Mouse (Mus musculus) MEL (cell line): ENCODE measurements around the gene Cdh19. TPM values are rescaled to one million over a fixed set of nuclear protein-coding genes. Genes with fewer than 3 reads are reported as not detected.

Source experiments
- DNase-seq: peaks from one replicate; pipeline ENCODE4 v3.0.0; 2011; ENCODE audit warnings: low read depth, low spot score
- H3K27ac ChIP-seq: 2 replicates; pipeline ENCODE4 v1.5.1; 2012; ENCODE audit warnings: low read depth, mild to moderate bottlenecking, control low read depth, low read length, moderate library complexity; ENCODE audit not compliant: control insufficient read depth
- H3K27me3 ChIP-seq, 2 experiments: fragments of 150-350 bp in 1 of 2; sonication (generic) in 1 of 2; 2 replicates each; pipeline ENCODE4 v1.6.1; 2012; ENCODE audit warnings: low read length in 2 of 2, mild to moderate bottlenecking in 2 of 2, improper control_type of control experiment in 1 of 2, moderate library complexity in 1 of 2; ENCODE audit not compliant: insufficient read depth in 2 of 2, control insufficient read depth in 1 of 2
- H3K36me3 ChIP-seq, 2 experiments: 2 replicates each; pipeline ENCODE4 v1.6.1; 2012 to 2014; ENCODE audit warnings: low read length in 2 of 2, improper control_type of control experiment in 1 of 2, inconsistent platforms in 1 of 2, mild to moderate bottlenecking in 1 of 2; ENCODE audit not compliant: insufficient read depth in 2 of 2, control insufficient read depth in 1 of 2
- H3K4me1 ChIP-seq, 2 experiments: fragments of 150-350 bp in 1 of 2; sonication (generic) in 1 of 2; 2 replicates each; pipeline ENCODE4 v1.6.1; 2012; ENCODE audit warnings: low read length in 2 of 2, improper control_type of control experiment in 1 of 2, mild to moderate bottlenecking in 1 of 2; ENCODE audit not compliant: insufficient read depth in 2 of 2, control insufficient read depth in 1 of 2
- H3K4me3 ChIP-seq, 2 experiments: fragments of 150-350 bp in 1 of 2; sonication (generic) in 1 of 2; 2 replicates each; pipeline ENCODE4 v1.5.1; 2012; ENCODE audit warnings: low read depth in 2 of 2, low read length in 2 of 2, mild to moderate bottlenecking in 2 of 2, moderate library complexity in 2 of 2, control low read depth in 1 of 2, improper control_type of control experiment in 1 of 2; ENCODE audit not compliant: control insufficient read depth in 1 of 2, insufficient read depth in 1 of 2
- H3K79me2 ChIP-seq: 2 replicates; pipeline ENCODE4 v1.6.1; 2012; ENCODE audit warnings: mild to moderate bottlenecking, low read length, moderate library complexity; ENCODE audit not compliant: control insufficient read depth, poor library complexity, insufficient read depth
- H3K9ac ChIP-seq: 2 replicates; pipeline ENCODE4 v1.6.1; 2012; ENCODE audit warnings: low read depth, mild to moderate bottlenecking, control low read depth, low read length, moderate library complexity; ENCODE audit not compliant: control insufficient read depth, poor library complexity, severe bottlenecking
- H3K9me3 ChIP-seq: fragments of 150-350 bp; sonication (generic); replicated peaks from 2 replicates; pipeline ENCODE4 v1.6.1; 2012; ENCODE audit warnings: mild to moderate bottlenecking, low read length, improper control_type of control experiment, moderate library complexity; ENCODE audit not compliant: insufficient read depth
- CHD1 ChIP-seq: IDR thresholded peaks from 2 replicates; pipeline ENCODE4 v1.6.1; 2012; ENCODE audit warnings: low read depth, mild to moderate bottlenecking, inconsistent platforms, low read length, improper control_type of control experiment
- CTCF ChIP-seq, 3 experiments: IDR thresholded peaks in 2 of 3; conservative IDR thresholded peaks in 1 of 3; 2 replicates each; pipeline ENCODE4 v1.5.1; 2011 to 2012; ENCODE audit warnings: low read length in 3 of 3, low read depth in 2 of 3, mild to moderate bottlenecking in 2 of 3, improper control_type of control experiment in 1 of 3, inconsistent platforms in 1 of 3, mixed read lengths in 1 of 3, moderate library complexity in 1 of 3; ENCODE audit not compliant: control insufficient read depth in 1 of 3, insufficient read depth in 1 of 3, poor library complexity in 1 of 3, severe bottlenecking in 1 of 3
- E2F4 ChIP-seq: IDR thresholded peaks from 2 replicates; pipeline ENCODE4 v1.6.1; 2011; ENCODE audit warnings: low read depth, low read length, improper control_type of control experiment, borderline replicate concordance
- EP300 ChIP-seq, 2 experiments: IDR thresholded peaks; 2 replicates each; pipeline ENCODE4 v1.6.1; 2011; ENCODE audit warnings: improper control_type of control experiment in 2 of 2, low read length in 2 of 2, low read depth in 1 of 2, mild to moderate bottlenecking in 1 of 2
- ETS1 ChIP-seq: IDR thresholded peaks from 2 replicates; pipeline ENCODE4 v1.6.1; 2012; ENCODE audit warnings: low read depth, mild to moderate bottlenecking, inconsistent platforms, low read length, improper control_type of control experiment, moderate library complexity
- GABPA ChIP-seq: IDR thresholded peaks from 2 replicates; pipeline ENCODE4 v1.6.1; 2012; ENCODE audit warnings: low read depth, mild to moderate bottlenecking, inconsistent platforms, low read length, improper control_type of control experiment, moderate library complexity
- GATA1 ChIP-seq: IDR thresholded peaks from 2 replicates; pipeline ENCODE4 v1.6.1; 2011; ENCODE audit warnings: low read depth, low read length, improper control_type of control experiment
- KAT2A ChIP-seq: conservative IDR thresholded peaks from 2 replicates; pipeline ENCODE4 v1.6.1; 2012; ENCODE audit warnings: low read depth, low read length, improper control_type of control experiment, inconsistent platforms
- MEF2A ChIP-seq: IDR thresholded peaks from 2 replicates; pipeline ENCODE4 v1.6.1; 2014; ENCODE audit warnings: low read depth, mild to moderate bottlenecking, inconsistent platforms, low read length, improper control_type of control experiment; ENCODE audit not compliant: poor library complexity, insufficient replicate concordance, severe bottlenecking; ENCODE audit errors: extremely low read depth
- MXI1 ChIP-seq: IDR thresholded peaks from 2 replicates; pipeline ENCODE4 v1.6.1; 2011; ENCODE audit warnings: mild to moderate bottlenecking, low read depth, low read length, improper control_type of control experiment
- MYB ChIP-seq: IDR thresholded peaks from 2 replicates; pipeline ENCODE4 v1.6.1; 2011; ENCODE audit warnings: mild to moderate bottlenecking, low read depth, low read length, improper control_type of control experiment
- MYC ChIP-seq: IDR thresholded peaks from 2 replicates; pipeline ENCODE4 v1.6.1; 2011; ENCODE audit warnings: low read depth, mild to moderate bottlenecking, low read length, improper control_type of control experiment, moderate library complexity
- NRF1 ChIP-seq: IDR thresholded peaks from 2 replicates; pipeline ENCODE4 v1.6.1; 2014; ENCODE audit warnings: low read depth, mild to moderate bottlenecking, inconsistent platforms, low read length, improper control_type of control experiment, moderate library complexity; ENCODE audit not compliant: poor library complexity, insufficient read depth, severe bottlenecking
- POLR2AphosphoS2 ChIP-seq: IDR thresholded peaks from 2 replicates; pipeline ENCODE4 v1.6.1; 2011; ENCODE audit warnings: low read length, improper control_type of control experiment
- RAD21 ChIP-seq: IDR thresholded peaks from 2 replicates; pipeline ENCODE4 v1.6.1; 2011; ENCODE audit warnings: mild to moderate bottlenecking, low read depth, low read length, improper control_type of control experiment
- RCOR1 ChIP-seq: IDR thresholded peaks from 2 replicates; pipeline ENCODE4 v1.6.1; 2012; ENCODE audit warnings: low read depth, mild to moderate bottlenecking, inconsistent platforms, low read length, improper control_type of control experiment
- SIN3A ChIP-seq: IDR thresholded peaks from 2 replicates; pipeline ENCODE4 v1.6.1; 2012; ENCODE audit warnings: low read length, improper control_type of control experiment, inconsistent platforms
- SMC3 ChIP-seq: IDR thresholded peaks from 2 replicates; pipeline ENCODE4 v1.6.1; 2011; ENCODE audit warnings: low read depth, low read length, improper control_type of control experiment
- TAL1 ChIP-seq: IDR thresholded peaks from 2 replicates; pipeline ENCODE4 v1.6.1; 2012; ENCODE audit warnings: mild to moderate bottlenecking, inconsistent platforms, low read length, moderate library complexity, mixed read lengths
- UBTF ChIP-seq: IDR thresholded peaks from 2 replicates; pipeline ENCODE4 v1.6.1; 2012; ENCODE audit warnings: low read depth, mild to moderate bottlenecking, inconsistent platforms, low read length, improper control_type of control experiment, moderate library complexity, borderline replicate concordance; ENCODE audit not compliant: insufficient read depth
- USF1 ChIP-seq: IDR thresholded peaks from 2 replicates; pipeline ENCODE4 v1.6.1; 2014; ENCODE audit warnings: low read depth, mild to moderate bottlenecking, inconsistent platforms, low read length, improper control_type of control experiment, moderate library complexity
- USF2 ChIP-seq, 2 experiments: IDR thresholded peaks; 2 replicates each; pipeline ENCODE4 v1.6.1; 2011 to 2012; ENCODE audit warnings: improper control_type of control experiment in 2 of 2, low read length in 2 of 2, borderline replicate concordance in 1 of 2, inconsistent platforms in 1 of 2, low read depth in 1 of 2, mild to moderate bottlenecking in 1 of 2; ENCODE audit not compliant: insufficient read depth in 1 of 2
- ZKSCAN1 ChIP-seq: IDR thresholded peaks from 2 replicates; pipeline ENCODE4 v1.6.1; 2012; ENCODE audit warnings: low read depth, mild to moderate bottlenecking, inconsistent platforms, low read length, improper control_type of control experiment, moderate library complexity
- ZMIZ1 ChIP-seq: IDR thresholded peaks from 2 replicates; pipeline ENCODE4 v1.6.1; 2012; ENCODE audit warnings: low read depth, mild to moderate bottlenecking, inconsistent platforms, low read length, improper control_type of control experiment, moderate library complexity
- polyA plus RNA-seq, 2 experiments: library from polyadenylated mRNA; stranded (reverse) in 1 of 2; unstranded in 1 of 2; fragments of >175 nt in 1 of 2; fragments of >200 nt in 1 of 2; gene quantifications; 2 replicates each; pipeline versions ENCODE4 v1.2.1 to v1.2.4; 2012; ENCODE audit warnings: low replicate concordance in 2 of 2, low read depth in 1 of 2; ENCODE audit not compliant: insufficient read length in 2 of 2, insufficient read depth in 1 of 2, missing spikeins in 1 of 2
- total RNA-seq: library from RNA; depleted of rRNA; stranded (reverse); fragments of 300-350 nt; gene quantifications from 2 replicates; pipeline ENCODE4 v1.2.3, GENCODE M21; 2012

The Cdh19 gene
- total and polyA plus RNA-seq, 3 experiments: not detected

DNA sequence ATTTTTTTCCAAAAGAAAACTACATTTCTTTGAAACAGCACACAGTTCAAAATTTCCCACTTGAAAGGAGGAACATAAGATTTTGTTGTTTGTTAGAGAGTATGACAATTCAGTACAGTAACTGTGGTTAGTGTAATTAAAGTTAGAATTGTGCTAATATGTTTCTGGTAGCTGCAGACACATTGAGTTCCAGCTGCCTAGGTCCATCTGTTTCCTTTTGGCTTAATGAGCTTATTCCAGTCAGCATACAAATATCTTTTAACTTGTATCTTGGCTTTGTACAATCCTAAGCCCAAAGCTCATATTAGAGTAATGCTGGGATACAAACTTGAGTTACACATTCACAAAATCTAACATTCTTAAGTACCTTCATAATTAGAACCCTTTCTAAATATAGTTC is 40.3 kb upstream of the Cdh19 start:
- H3K36me3 ChIP-seq: peaks cover 0 to 2% of the 10 kb centered on the region in 2 experiments; a peak in 1 of 4 replicates
- H3K4me1 ChIP-seq: no peaks in the 10 kb centered on the region

DNA sequence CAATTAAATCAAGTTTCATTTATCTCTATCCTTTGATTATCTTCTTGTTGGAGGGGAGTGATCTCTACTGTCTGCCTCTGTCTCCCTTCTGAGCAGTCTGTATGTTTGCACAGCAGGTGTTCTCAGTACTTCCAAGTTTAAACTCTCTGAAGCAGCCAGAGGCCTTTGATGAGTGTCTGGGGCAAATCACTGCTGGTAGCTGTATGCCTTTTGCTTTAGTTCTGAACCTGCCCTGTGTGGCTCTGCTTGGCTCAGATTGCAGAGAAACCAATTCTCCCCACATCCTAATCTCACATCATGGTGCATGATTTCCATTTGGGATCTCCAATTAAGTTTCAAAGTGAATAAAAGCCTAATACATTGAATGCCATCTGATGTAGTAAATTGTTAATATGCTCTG is 12.4 kb upstream of the Cdh19 start:
- no peak overlapping the region for H3K9ac ChIP-seq
- no peaks in the 10 kb centered on the region; a peak in 1 of 4 replicates for H3K4me1 ChIP-seq
- H3K4me3 ChIP-seq: no peak overlapping the region
- no peaks in the 10 kb centered on the region for H3K27me3 ChIP-seq
- no peak for DNase-seq
- TF ChIP-seq E2F4 (no peak), RAD21 (no peak), CHD1 (no peak), USF1 (no peak), ZMIZ1 (no peak), USF2 (IDR thresholded peaks at IDR 0.05; ENCODE audit: borderline replicate concordance in 1 of 2, insufficient read depth in 1 of 2, low read depth in 1 of 2, low read length in 2 of 2) (no peak), EP300 (IDR thresholded peaks at IDR 0.05; ENCODE audit: low read depth in 1 of 2, low read length in 2 of 2) (no peak), NRF1 (no peak), TAL1 (no peak), POLR2AphosphoS2 (no peak), MYB (no peak), CTCF (IDR thresholded peaks at IDR 0.05 in 2 of 3, conservative IDR thresholded peaks at IDR 0.05 in 1 of 3; ENCODE audit: control insufficient read depth in 1 of 3, insufficient read depth in 1 of 3, low read depth in 2 of 3, low read length in 3 of 3, poor library complexity in 1 of 3, severe bottlenecking in 1 of 3) (no peak), MXI1 (no peak), KAT2A (no peak), UBTF (no peak), ETS1 (no peak), SMC3 (no peak), SIN3A (no peak), MYC (no peak), RCOR1 (no peak)
- TF ChIP-seq, all 39 proteins: peak for 0
- no peaks in the 10 kb centered on the region for H3K36me3 ChIP-seq
- no peaks in the 10 kb centered on the region for H3K79me2 ChIP-seq
- H3K27ac ChIP-seq: no peak overlapping the region
- H3K9me3 ChIP-seq: peaks cover 2% of the 10 kb centered on the region; the same call in 1 of the 2 replicates

More for the DNA sequence above, 40.3 kb upstream of the Cdh19 start:
- Histone ChIP-seq H3K27ac (no peak overlapping the region), H3K79me2 (no peaks in the 10 kb centered on the region), H3K9ac (no peak overlapping the region), H3K4me3 (no peak overlapping the region), H3K27me3 (no peaks in the 10 kb centered on the region), H3K9me3 (no peaks in the 10 kb centered on the region)
- DNase-seq: no peak
- TF ChIP-seq RAD21 (no peak), USF1 (no peak), POLR2AphosphoS2 (no peak), MEF2A (no peak), GATA1 (no peak), MYB (no peak), ETS1 (no peak), ZKSCAN1 (no peak), CHD1 (no peak), RCOR1 (no peak), MYC (no peak), EP300 (IDR thresholded peaks at IDR 0.05; ENCODE audit: low read depth in 1 of 2, low read length in 2 of 2) (no peak), GABPA (no peak), E2F4 (no peak)
